Mouse (Mus musculus) ES-E14 (cell line): ENCODE measurements at regions not wholly inside any gene's neighbourhood (a gene's known extent, or its start where the extent isn't known, plus 50 kb on each side); places are given as distances from the start of the nearest gene placed in this dataset.

Source experiments
- CHD2 ChIP-seq: IDR thresholded peaks from 2 replicates; pipeline ENCODE4 v1.6.1; 2014; ENCODE audit warnings: mild to moderate bottlenecking, low read depth, low read length, inconsistent platforms
- HCFC1 ChIP-seq: IDR thresholded peaks from 2 replicates; pipeline ENCODE4 v1.6.1; 2012; ENCODE audit warnings: low read length, inconsistent platforms, borderline replicate concordance; ENCODE audit not compliant: insufficient read depth
- MAFK ChIP-seq: IDR thresholded peaks from 2 replicates; pipeline ENCODE4 v1.6.1; 2014; ENCODE audit warnings: mild to moderate bottlenecking, low read depth, low read length, inconsistent platforms; ENCODE audit not compliant: insufficient read depth
- ZC3H11A ChIP-seq: IDR thresholded peaks from 2 replicates; pipeline ENCODE4 v1.6.1; 2012; ENCODE audit warnings: low read depth, mild to moderate bottlenecking, inconsistent platforms, low read length, borderline replicate concordance
- ZNF384 ChIP-seq: IDR thresholded peaks from 2 replicates; pipeline ENCODE4 v1.6.1; 2012; ENCODE audit warnings: low read depth, low read length, inconsistent platforms

DNA sequence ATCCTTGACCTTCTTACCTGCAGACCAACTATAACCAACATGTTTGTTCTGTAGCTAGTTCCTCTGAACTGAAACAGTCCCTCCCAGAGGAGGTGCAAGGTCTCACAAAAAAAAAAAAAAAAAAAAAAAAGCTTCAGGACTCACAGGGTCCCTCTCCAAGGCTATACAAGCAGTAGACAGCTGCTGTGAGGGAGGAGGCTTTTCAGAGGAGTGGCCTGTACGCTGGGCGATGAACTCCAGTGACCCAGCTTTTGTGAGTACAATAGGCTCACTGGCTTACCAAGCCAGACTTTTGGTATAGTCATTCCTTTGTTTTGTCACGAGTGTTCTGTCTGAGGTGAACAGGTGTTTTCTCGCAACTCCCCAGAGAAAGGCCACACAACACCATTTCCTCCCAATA, 85.8 kb upstream of the Ywhaq start:
- TF ChIP-seq CHD2 (no peak), HCFC1 (no peak), ZC3H11A (no peak), MAFK (no peak), ZNF384 (peak; percentile 85)
